Mouse (Mus musculus) embryo, embryonic 10 days (tissue): ENCODE data around the gene Myh4.

Experiments
- DNase-seq: peaks from one replicate; pipeline ENCODE4 v3.0.0-alpha.2; 2015; ENCODE audit warnings: low spot score

Myh4 gene

GRCm38 (mm10) chr11:67237481-67238079, at the start of gene Myh4:
Gene Myh4 (plus strand): TSS chr11:67238029.
- no peak for DNase-seq

DNA sequence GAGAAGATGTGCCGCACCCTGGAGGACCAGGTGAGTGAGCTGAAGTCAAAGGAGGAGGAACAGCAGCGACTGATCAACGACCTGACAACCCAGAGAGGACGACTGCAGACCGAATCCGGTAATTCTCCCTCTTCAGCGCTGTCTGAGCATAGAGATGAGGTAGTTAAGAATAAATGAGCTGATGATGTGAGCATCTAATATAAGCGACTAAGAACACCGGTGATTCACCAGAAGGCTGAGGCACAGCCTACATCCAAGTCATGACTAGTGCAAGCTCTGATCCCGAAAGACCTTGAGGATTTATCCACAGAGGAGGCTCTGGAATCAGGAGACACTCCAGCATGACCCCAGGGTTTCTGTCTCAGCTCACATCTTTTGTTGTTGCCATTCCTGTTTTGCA, 47.5 kb upstream of the Myh4 start:
- no peak for DNase-seq

DNA sequence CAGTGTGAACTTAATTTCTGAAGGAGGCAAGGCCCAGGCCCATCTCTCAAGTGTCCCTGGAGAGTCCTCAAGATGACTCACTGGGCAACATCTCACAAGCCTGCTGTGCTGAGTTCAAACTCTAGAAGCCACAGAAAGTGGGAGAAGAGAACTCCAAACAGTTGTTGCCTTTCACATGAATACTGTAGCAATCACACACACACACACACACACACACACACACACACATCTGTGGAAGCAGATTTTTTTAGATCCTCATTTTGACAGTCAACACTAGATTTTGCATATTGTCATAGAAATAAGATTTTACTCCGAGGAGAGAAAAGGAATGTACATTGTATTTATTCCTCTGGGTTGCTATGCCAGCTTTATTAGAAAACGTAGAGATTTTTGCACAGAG, 47.0 kb upstream of the Myh4 start:
- no peak for DNase-seq

DNA sequence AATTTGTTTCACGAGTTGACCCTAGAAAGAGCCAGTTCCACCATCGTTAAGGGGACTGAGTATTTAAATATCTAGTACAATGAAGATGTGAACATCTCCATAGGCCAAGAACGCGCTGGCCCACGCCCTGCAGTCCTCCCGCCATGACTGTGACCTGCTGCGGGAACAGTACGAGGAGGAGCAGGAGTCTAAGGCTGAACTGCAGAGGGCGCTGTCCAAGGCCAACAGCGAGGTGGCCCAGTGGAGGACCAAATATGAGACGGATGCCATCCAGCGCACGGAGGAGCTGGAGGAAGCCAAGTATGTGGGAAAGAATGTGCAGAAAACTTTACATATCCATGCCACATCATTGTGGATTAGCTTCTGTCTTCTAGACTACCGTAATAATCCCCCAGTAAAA, 46.3 kb upstream of the Myh4 start:
- DNase-seq = no peak

GRCm38 (mm10) chr11:67199321-67199720, 38.5 kb upstream of the Myh4 start:
- no peak for DNase-seq

DNA sequence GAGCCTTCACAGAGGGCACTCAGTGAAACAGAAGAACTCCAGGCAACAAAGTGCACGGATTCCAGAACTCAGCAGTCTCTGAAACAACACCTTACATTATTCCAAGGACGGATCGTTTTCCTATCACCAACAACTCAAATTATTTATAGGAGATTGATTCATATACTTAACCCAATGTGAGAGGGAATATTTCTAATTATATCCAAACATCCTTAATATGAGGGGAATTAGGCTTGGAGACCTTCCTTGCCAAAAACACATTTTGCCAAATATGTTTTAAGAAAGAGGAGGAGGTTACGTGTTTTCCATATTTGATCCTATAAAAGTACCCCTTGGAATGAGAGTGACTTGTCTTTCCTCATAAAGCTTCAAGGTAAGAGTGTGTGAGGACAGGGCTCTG, 38.1 kb upstream of the Myh4 start, which contains the start of gene Myh1:
TSS of gene Myh1 (plus strand) at position 301 of the 400 bp plus-strand sequence.
- DNase-seq = no peak

- DNase-seq = no peak
Observed at GRCm38 (mm10) chr11:67204766-67205165, 33.1 kb upstream of the Myh4 start.

DNA sequence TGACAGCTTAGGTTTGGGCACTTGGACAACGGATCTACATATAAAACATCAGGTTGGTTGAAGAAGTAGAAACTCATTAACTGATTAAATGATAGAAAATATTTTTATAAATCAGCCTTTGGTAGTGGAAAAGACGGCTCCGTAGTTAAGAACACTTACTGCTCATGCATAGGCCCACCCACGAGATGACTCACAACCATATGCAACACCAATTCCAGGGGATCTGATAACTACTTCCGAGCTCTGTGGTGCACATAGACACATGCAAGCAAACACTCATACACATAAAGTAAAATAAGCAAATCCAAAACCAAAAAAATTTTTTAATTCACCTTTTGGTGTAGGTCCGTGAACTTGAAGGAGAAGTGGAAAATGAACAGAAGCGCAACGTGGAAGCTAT, 16.0 kb upstream of the Myh4 start:
- DNase-seq = no peak

- DNase-seq = no peak
Observed at GRCm38 (mm10) chr11:67224466-67224865, 13.4 kb upstream of the Myh4 start.

GRCm38 (mm10) chr11:67228731-67229130, 9.1 kb upstream of the Myh4 start:
- no peak for DNase-seq

- no peak for DNase-seq
Observed at GRCm38 (mm10) chr11:67229166-67229565, 8.7 kb upstream of the Myh4 start.

DNA sequence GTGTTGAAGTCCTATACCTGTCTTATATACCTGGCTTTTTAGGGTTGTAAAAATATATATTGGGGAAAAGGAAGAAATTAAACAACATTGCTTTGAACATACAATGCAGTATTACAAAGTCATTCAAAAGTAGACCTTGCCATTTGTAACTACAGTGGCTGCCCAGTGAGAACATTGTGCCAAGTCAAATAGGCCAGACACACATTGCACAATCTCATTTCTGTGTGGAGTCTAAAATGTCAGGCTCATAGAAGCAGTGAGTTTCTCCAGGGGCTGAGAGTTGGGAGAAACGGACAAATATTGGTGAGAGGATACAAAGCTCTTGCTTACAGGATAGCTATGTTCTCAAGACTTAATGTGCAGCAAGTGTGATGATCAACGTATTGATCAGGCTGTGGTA, 7.9 kb upstream of the Myh4 start:
- DNase-seq = no peak

DNA sequence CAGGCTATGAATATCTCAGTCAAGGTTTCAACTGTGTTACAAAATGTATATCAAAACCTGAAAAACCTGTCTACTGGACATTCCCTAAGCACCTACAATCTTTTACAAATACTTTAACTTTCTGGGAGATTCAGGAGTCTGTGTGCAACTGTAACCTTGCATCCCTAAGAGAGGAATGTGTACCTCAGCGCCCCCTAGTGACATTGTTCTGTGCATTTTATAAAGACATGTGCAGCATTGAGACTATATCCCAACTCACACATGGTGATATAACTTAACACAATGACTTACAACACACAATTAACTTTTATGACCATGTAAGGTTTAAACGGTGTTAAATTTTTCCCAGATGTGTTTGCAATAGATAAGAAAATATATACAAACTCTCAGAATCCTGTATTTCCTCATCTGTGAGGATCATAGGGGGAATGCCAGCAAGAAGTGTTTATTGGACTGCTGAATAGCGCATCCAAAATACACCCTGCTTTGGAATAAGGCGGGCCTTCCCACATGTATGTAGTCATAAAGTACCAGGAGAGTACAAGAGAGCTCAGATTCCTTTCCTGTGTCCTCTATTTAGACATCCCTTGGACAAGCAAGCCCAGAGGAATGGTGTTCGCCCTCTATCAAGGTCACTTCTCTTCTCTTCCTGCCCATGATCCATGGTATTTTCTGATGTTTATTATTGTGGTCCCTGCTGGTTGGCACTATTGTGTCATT, 2.0 kb upstream of the Myh4 start:
- peak; percentile 78 for DNase-seq

DNA sequence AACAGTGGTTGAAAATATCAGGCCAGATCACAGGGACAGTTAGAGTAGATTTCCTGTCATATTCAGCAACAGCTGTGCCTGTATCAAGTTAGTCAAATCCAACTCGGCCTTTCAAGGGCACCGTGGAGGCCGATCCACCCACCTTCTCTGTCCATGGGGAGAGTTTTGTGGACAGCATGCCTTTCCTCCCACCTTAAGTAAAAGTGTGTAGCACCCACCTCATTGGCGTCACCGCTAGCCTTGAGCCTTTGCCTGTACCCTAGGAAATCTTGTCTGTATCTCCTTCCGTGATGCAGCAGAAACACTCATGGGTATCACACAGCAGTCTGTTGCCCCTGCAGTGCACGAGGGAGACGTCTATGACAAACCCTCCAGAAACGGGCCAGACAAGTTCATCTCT, 1.0 kb upstream of the Myh4 start:
- no peak for DNase-seq

DNA sequence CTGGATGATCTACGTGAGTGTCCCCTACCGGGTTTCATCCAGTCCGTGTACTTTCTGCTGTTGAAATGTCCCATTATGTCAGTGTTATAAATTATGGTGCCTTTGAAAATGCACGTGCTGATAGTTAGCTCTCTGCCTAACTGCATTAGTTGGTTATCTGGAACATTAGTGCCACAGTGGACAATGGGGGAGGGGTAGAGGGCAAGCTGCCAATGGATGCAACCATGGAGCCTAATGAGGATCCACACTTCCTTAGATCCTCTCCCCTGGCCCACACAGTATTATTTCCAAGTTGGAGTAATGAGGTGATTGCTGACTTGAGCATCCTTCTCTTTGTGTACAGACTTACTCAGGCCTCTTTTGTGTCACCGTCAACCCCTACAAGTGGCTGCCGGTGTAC, 3.2 kb downstream of the Myh4 start:
- no peak for DNase-seq

DNA sequence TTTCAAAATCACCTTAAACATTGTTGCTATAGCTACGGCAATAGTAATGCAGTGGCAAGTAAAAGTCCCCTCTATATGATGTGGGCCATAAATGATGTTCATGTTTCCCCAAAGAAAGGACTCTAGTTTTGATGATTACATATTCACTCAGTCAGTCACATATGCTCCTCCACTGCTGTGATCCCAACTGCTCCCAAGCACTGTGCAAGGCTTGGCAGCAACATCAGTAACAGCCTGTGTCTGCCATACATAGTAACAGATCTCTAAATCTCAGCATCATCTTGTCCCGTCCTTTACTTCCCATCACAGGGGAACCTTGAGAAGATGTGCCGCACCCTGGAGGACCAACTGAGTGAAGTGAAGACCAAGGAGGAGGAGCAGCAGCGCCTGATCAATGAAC, 15.9 kb downstream of the Myh4 start:
- DNase-seq = no peak

GRCm38 (mm10) chr11:67257048-67257447, 19.2 kb downstream of the Myh4 start:
- no peak for DNase-seq

DNA sequence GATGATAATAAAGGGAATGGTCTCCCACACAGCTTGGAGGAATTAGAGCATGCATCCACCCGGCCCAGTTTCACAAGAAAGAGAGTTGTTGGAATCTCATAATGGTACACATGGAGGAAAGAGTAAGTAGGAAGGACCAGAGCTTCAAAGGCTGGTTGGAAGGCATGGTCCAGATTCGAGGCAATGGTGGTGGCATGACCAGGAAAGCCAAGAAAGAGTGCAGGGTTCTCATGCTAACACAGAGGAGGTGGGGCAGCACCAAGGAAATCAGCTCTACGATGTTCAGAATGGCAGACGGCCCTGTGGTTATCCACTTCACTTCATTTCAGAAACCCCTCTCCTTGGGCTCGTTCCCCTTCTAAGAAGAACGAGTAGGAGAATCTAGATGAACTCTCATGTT, 23.1 kb downstream of the Myh4 start:
- no peak for DNase-seq

DNA sequence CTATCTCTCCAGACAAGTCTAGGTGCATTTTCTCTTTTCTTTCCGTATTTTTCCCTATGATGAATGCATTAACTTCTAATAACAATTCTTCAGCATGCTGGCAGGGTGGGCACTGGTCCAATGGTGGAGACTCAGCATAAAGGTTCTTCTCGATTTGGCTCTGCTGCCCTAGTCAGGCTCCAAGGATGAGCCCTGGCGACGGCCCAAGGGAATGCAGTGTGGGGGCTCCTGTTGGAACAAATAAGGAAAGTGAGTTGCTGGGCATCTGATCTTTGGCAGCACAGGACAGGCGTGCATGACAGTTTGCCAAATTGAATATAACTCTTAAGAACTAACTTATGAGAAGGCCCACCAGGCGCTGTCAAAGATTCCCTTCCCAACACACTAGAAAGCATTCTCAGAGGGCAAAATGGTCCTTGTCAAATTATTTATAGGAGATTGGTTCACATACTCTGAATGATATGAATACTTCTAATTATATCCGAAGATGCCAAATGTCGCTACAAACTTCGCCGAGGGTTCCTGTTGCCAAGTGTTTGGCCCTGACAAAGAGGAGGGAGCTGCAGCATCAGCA, 38.9 kb downstream of the Myh4 start, which contains the start of gene Myh8:
TSS of gene Myh8 (plus strand) at position 524 of the 574 bp plus-strand sequence.
- no peak for DNase-seq

DNA sequence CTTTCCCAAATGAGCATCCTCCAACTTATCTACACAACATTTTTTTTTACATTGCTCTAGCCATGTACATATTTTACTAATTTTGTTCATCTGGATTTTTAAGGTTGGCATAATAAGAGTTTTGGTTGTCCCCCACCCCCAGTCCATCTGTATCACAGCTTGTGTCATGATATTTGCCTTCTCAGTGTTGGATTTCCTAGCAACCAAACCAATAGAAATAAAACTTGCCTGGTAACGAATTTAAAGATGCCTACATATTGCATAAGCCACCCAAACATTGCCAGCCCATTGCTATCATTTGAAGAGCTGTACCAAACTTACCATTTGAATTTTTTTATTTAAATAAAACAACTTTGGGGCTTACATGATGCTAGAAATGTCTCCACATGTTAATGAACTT, 55.6 kb downstream of the Myh4 start:
- no peak for DNase-seq
